Mouse (Mus musculus) erythroid progenitor cell, adult 5-6 weeks (primary cell): ENCODE data around the gene Efcab2. TPM values are rescaled to one million over a fixed set of nuclear protein-coding genes. Genes with fewer than 3 reads are reported as not detected.

ENCODE experiments used
- ATAC-seq: replicated peaks from 2 replicates; pipeline ENCODE4 v1.8.0; 2016; ENCODE audit warnings: moderate number of reproducible peaks, mild to moderate bottlenecking, moderate TSS enrichment, inconsistent platforms; ENCODE audit not compliant: poor library complexity, low FRiP score, severe bottlenecking
- total RNA-seq, 2 experiments: library from RNA; stranded (forward) in 1 of 2; stranded (reverse) in 1 of 2; fragments of 150-400 nt in 1 of 2; fragments of 186-747, 209-891 nt in 1 of 2; gene quantifications; 2 replicates each; pipeline versions ENCODE4 v1.2.3 to v1.2.4; 2015 to 2017; ENCODE audit warnings: low replicate concordance in 2 of 2

Gene Efcab2
- total RNA-seq (2015; ENCODE audit: low replicate concordance): 9.7 TPM in 1 of 2 replicates, not detected in the other
- 2.3 and 3.0 TPM in 2 replicates for total RNA-seq (2017; ENCODE audit: low replicate concordance)

DNA sequence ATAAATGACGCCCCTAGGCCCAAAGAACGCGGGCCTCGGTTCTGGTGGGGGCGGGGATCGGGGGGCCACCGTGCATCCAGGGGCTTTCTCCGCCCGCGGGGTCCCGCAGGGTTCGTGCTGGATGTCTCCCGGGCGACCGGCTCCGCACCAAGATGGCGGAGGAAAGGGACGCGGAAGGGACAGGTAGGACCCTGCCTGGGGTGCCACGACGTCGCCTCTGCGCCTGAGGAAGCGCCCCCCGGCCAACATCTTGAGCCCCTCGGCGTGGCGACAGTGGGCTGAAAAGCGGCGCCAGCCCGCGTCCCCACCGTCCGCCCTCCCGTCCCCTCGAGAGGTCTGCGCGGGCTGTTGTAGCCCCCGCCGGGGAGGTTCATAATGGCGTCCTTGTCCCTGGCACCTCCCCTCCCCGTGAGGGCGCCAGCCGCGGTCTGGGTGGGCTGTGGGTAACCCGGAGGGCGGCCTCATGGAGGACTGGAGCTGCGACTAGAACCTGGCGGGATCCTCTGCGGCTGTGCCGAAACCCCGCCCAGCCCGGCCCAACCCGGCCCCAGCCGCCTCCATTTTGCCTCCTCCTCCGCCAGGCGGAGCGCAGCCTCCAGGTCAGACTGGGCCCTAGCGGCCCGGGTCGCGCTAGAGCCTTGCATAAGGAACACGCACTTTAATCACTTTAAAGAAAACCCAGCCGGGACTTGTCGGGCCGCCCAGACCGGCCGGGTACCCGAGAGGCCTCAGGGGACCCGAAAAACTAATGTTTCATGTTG is at the start of gene Efcab2:
Gene Efcab2 (plus strand): TSS at position 135 of the 761 bp plus-strand sequence.
- peak; percentile 91 for ATAC-seq

DNA sequence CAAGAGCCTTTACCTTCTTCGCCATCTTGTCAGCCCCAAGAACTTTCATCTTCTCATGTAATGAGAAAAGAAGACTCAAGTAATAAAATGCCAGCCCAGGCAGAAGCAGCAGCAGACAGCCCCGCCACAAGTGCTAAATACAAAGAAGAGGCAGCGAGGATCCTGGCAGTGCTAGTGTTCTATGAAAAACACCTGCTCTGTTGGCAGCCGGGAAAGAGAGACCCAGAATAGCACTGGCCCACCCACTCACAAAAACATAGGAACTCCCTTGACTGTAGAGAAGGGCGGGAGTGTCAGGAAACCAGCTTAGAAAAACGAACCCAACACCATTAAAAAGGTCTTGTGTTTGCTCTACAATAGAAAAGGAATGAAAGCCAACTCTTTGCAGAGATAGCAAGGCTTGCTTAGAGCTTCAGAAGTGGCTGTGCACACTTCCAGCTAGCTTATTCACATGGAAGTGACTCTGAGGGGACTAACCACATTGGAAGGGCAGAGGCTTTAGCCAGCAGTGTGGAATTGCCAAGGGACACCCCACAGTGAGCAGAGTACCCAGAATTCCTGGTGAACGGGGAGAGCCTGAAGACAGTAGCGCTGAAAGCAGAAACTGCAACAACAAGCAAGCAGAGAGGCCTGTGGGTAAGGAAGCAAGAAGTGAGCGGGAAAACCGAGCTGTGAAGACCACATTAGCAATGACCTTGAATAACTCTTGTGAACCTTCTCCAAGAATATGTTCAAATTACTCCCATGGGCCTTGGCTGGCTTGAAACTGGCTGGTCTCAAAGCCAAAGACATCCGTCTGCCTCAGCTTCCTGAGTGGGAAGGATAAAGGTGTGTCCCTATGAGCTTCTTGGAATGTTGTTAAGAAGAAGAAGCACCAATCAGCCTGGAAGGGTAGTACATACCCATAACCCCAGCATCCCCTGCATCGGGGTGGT is 47.8 kb upstream of the Efcab2 start:
- no peak for ATAC-seq

DNA sequence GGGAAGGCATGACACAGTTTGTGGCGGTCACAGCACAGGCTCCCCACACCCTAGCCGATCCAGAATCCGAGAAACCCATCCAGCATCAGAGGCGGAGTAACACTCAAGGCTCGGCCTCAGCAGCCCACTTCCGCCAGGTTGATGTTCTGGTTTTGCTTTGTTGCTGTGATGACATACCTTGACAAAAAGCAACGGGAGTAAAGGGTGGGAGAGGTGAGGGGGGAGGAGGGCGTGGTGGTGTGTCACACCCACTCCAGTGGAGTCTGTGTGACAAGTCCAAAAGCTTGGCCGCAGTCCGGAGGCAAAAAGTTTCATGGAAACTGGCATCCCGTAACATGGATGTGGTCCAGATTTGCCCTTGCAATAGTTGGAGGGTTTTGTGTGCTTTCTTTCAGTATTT is 45.6 kb upstream of the Efcab2 start:
- no peak for ATAC-seq

DNA sequence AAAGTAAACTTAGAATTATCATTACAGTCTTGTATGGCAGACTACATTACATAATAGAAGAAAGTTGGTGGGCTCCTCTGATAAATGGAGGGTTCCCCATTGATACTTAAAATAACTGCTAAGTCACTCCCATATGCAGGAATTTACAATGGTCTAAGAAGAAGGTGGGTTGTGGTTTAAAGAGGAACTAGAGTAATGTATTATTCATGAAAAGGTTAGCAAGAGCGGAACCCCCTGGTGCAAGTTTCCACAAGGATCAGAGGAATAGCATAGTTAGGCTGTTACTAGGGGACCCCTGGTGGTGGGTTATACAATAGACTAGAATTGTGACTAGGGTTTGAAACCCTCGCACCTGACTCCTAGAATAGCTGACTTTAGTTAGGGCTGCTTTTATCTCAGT is 45.2 kb upstream of the Efcab2 start:
- ATAC-seq: no peak

DNA sequence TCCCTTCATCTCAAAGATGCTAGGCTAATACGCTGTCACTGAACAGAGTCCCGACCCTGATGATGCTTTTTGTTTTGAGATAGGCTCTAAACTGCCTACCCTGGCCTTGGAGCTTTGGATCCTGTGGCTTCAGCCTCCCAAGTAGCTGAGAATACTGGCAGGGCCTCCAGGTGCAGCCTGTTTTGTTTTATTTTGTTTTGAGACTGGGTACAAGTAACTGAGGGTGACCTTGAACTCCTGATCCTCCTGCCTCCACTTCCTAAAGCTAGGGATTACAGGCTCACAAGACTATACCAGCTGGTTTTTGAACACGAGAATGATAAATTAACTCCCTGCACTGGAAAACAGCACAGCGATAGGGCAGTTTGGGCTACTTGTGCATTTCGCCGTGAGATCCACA is 40.7 kb upstream of the Efcab2 start:
- no peak for ATAC-seq

DNA sequence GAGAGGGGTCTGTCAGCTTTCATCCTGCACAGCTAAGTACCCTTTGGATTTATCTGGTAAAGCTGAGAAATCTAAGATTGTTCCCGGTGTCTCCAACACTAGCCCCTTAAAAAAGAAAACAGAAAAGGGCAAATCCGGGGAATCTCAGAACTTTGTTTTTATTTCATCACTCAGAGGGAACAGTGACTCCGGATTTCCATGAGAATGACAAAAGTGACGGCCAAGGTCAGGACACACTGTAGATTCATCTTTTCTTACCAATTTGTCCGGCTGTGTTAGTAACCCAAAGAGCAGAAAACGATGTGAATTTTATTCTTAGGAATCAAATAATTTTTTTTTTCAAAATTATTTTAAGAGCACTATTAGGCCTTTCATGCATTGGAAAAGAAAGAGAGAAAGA is 37.8 kb upstream of the Efcab2 start:
- no peak for ATAC-seq

DNA sequence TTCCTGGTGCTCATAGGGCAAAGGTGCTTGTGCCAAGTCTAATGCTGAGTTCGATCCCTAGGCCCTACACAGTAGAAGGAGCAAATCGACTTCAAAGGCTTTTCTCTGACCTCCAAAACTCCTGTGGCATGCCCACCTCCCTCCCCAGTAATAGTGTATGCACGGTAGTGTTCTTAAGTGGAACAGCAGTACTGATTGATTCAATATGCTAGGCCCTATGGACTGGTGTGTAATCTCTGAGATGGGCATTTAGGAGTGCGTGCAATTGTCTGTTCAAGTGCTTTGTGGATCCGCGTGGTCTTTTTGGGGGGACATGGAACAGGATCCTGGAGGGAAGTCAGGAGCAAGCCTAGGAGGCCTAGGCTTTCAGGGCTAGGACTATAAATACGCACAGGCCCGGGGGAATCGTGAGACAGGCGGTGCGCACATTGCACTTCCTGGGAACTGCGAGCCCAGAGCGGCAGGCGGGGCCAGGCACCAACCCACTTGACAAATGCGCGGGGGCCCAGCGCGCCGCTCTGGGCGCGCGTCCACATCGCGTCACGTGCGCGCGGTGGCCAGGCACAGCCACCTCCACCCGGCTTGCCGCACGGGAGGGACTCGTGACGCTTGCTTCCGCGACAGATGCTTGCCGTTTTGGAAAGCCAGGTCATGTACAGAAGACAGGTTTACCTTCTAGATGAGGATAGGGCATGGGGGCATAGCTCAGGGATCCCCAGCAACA is 37.2 kb upstream of the Efcab2 start:
- peak; percentile 97 for ATAC-seq

DNA sequence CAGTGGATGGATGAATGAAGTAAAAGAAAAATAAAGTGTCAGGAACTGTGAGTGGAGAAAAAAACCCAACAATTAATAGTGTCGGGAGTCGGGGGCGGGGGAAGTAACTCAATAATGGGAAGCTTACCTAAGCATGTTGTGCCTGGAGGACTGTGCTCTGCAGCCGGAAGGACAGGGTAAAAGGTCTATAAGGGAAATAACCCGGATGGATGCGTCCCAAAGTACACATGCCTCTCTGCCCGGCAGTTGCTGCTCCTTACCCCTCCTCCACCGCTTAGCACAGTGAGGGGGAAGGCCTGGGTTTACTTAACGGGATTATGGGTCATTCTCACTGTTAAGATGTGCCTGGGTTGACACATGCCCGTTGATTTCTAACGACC is 36.6 kb upstream of the Efcab2 start:
- peak; percentile 67 for ATAC-seq

DNA sequence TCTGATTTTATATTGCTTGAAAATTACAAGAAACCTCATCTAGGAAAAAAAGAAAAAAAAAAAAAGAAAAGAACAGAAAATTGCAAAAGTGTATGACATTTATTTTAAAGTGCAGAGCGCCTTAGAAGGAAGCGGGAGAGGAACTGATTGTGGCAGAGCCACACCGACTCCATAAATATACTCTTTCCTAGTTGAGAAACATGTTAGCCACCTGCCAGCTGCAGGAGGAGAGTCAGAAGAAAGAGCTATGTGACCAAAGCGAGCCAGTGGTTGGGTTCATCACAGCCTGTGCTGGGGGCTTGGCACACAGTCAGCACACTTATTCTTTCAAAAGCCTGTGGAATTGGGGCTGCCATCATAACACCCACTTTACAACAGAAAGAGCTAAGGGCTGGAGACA is 33.2 kb upstream of the Efcab2 start:
- no peak for ATAC-seq

DNA sequence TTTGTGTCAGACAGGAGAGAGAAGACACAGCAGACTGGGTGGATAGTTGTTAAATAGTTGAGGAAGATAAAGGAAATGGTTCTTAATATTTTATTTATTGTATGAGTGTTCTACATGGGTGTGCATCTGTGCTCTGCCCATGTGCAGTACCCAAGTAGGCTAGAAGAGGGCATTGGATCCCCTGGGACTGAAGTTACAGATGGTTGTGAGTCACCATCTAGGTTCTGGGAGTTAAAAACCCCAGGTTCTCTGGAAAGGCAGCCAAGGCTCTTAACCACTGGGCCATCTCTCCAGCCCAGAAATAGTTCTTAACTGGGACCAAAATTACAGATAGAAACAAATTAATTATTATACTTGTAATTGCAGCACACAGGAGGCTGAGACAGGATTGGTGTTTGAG is 30.5 kb upstream of the Efcab2 start:
- ATAC-seq: no peak

DNA sequence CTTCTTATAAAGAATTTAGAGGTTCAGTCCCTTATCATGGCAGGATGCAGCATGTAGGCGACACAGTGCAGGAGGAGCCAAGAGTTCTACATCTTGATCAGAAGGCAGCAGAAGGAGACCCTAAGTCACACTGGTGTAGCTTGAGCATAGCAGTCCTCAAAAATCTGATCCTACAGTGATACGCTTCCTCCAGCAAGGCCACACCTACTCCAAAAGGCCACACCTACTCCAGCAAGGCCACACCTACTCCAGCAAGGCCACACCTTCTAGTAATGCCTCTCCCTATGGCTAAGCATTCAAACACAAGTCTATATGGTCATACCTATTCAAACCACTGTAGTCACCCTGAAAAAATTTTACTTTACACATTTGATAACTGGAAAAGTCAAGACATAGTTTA is 29.8 kb upstream of the Efcab2 start:
- ATAC-seq: peak; percentile 59

DNA sequence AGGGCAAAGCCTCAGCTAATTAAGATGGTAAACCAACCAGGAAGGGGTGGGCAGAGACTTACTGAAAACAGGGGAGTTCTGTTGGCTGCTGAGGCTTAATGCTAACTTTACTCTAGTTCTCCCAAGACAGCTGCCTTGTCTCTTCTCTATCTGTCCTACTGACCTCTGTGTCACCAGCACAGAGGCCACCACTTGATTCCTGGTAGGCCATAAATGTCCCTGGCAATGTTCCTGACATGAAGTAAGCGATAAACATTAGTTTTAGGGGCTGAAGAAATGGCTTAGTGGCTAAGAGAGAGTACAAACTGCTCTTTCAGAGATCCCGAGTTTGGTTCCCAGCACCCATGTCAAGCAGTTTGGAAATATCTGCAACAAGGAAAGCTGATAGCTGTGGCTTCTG is 29.0 kb upstream of the Efcab2 start:
- ATAC-seq: no peak

DNA sequence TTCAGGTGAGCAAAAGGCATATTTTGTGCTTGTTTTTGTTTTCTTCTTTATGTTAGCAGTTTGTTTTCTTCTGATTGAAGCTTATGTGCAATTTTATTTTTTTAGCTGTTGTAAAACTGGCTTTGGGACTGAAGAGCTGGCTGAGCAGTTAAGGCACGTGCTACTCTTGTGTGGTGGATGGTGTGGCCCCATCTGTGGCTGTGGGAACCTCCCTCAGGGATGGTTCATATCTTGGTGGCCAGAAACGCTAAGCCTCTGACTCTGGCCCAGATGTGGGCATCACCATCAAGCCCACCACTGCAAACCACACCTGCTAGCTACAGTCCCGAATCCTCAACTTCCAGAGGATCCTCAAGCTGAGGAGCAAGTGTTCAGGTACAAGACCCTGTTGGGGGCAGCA is 27.8 kb upstream of the Efcab2 start:
- ATAC-seq: no peak

DNA sequence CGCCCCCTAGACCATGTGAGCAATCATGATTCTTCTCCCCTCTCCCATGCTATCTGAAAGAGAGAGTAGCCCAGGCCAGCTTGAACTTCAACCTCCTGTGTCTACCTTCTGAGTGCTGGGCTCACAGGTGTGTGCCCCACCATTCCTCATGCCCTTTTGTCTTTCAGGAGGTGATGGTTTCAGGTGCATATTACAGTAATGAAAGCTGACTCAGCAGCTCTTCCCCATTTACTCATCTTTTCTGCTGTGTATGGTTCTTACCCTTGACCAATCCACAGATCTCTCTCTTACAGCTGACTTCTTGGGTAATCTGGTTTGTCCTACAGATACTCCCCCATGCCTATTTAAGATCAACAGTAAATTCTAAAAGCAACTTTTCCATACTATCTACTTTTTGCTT is 26.7 kb upstream of the Efcab2 start:
- no peak for ATAC-seq

DNA sequence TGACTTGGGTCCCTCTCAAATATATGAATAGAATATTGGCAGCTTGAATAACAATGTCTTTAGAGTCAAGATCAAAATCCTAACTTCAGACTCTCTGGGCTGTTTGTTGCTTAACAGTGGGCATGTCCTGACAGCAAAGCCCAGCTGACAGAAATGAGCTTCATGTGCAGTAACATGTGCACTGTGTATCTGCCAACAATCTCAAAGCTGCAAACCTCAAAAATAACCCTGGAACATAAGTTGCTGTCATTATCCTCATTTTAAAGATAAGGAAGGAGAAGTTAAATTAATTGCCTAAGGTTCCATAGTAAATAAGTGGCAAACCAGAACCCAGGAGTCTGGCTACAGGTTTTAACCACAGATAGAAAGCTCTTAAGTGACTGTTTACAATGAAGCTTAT is 23.7 kb upstream of the Efcab2 start:
- ATAC-seq: no peak

DNA sequence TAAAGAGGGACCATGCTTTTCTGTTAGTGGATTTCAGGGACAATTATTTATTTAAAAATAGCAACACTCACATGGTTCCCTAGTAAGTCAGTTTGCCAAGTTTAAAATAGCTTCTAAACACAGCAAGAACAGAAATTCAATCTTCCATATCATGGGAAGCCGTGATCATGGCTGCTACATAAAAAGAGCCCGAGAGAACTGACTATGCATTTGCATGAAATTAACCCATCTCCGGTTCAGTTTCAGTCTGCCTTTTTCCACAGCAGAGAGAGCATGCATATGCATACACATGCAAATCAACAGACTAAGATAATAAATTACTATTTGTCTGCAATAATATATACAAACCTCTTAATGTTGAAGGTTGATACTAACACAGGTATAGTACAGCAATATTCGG is 17.1 kb upstream of the Efcab2 start:
- no peak for ATAC-seq

DNA sequence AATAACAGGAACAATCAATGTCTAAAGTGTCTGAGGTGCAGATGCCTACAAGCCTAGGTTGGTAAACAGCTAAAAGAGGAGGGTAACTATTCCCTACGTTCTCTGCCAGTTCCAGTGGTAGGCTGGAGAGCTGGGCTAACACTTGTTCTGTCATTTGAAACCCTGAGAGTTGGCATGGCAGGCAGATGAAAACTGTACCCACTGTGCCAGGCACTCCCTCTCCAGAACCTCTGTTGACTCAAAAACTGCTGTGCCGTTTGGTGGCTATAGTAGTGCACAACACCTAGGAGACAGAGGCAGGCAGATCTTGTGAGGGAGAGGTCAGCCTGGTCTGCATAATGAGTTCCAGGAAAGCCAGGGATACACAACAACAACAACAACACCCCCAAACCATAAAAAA is 16.5 kb upstream of the Efcab2 start:
- no peak for ATAC-seq

DNA sequence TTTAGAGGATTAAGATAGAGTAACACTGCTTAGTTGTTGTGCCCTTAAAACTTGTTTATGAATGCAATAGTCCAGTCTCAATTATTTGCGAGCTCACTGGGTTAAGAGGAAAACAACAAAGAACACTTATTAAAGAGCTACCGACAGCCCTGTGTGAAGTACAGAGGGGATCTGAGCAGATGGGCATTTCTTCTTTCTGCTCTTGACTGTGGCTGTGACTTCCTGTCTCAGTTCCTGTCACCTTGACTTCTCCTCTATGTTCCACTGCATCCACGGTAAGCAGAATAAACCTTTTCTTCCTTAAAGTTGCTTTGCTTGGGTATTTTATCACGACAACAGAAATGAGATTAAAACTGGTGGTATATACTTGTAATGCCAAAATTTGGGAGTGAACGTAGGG is 12.9 kb upstream of the Efcab2 start:
- ATAC-seq: no peak

DNA sequence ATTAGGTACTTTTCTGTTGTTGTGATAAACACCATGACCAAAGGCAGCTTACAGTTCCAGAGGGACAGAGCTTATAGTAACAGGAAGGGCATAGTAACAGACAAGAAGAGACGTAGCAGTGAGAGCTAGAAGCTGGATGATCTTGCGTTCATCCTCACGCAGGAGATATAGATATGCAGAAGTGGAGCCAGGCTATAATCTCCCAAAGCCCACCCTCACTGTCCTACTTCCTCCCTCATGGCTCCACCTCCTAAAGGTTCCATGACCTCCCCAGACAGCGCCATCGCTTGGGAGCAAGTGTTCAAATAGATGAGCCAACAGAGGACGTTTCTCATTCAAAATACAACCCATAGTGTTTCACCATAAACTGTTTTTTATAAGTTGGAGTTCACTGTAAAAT is 10.8 kb upstream of the Efcab2 start:
- ATAC-seq: no peak

DNA sequence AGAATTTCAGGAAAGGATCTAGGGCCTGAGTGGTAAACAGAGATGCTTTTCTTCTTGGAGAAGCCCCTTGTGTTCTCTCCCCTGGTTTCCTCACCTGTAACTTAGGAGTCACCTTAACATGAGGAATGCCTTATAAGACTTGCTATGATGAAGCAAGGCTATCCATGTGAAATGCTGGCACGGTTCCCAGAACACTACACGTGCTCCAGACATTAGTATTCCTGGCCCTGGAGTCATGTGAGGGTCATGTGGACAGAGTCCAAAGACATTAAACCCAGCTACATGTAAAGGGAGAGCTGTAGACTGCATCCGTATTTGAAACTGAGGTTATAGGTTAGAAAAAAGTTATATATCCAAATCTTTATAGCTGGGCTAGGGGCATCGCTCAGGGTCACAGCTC is 9.5 kb upstream of the Efcab2 start:
- no peak for ATAC-seq
